ENCODE assay signal across 19 mouse cellular contexts in genomic region chr12:109911506-109911905, GRCm38 (mm10).
DNase-seq lines count a peak whose midpoint lies in the region; ATAC-seq lines count a peak whose summit lies in the region.
"Had no signal": no experiment of that assay in that cellular context is flagged by ENCODE, and none has a peak within 500 bp of the region (broad histone marks: within the 10 kb centered on the region; RNA-seq: fewer than 3 reads in every experiment).

No protein-coding gene starts in this region.

- H3K9ac ChIP-seq in hindbrain, embryonic 14.5 days = no peak overlapping the region
- H3K9ac ChIP-seq: hindbrain, embryonic 12.5 days; midbrain, embryonic 13.5 days; neural tube, embryonic 13.5 days; stomach, embryonic 15.5 days had no signal

- peaks cover 17% of the 10 kb centered on the region for H3K4me1 ChIP-seq in hindbrain, embryonic 10.5 days (replicated peaks)
- 0 out of 2 replicates have a peak, but pooled peaks cover 3% of the 10 kb centered on the region for H3K4me1 ChIP-seq in hindbrain, embryonic 14.5 days (replicated peaks; ENCODE audit: control insufficient read depth, insufficient read depth, low read length)
- peaks cover 13% of the 10 kb centered on the region; the same call in 1 of the 2 replicates for H3K4me1 ChIP-seq in embryonic facial prominence, embryonic 10.5 days
- H3K4me1 ChIP-seq in limb, embryonic 10.5 days = peaks cover 26% of the 10 kb centered on the region
- H3K4me1 ChIP-seq: stomach, embryonic 15.5 days had no signal

- 66% methylated on average over 9 of the region's 9 CpGs for WGBS in hindbrain, embryonic 10.5 days
- 37% methylated on average over 9 of the region's 9 CpGs for WGBS in hindbrain, embryonic 14.5 days
- 67% methylated on average over 9 of the region's 9 CpGs for WGBS in embryonic facial prominence, embryonic 10.5 days
- 82% methylated on average over 9 of the region's 9 CpGs for WGBS in limb, embryonic 10.5 days

- 0 out of 2 replicates have a peak, but pooled peaks cover 4% of the 10 kb centered on the region for H3K9me3 ChIP-seq in hindbrain, embryonic 10.5 days
- H3K9me3 ChIP-seq in hindbrain, embryonic 14.5 days (ENCODE audit: control insufficient read depth, low read length) = no peaks in the 10 kb centered on the region
- H3K9me3 ChIP-seq in embryonic facial prominence, embryonic 10.5 days = no peaks in the 10 kb centered on the region
- no peaks in the 10 kb centered on the region for H3K9me3 ChIP-seq in limb, embryonic 10.5 days (replicated peaks)
- H3K9me3 ChIP-seq: hindbrain, embryonic 12.5 days; midbrain, embryonic 13.5 days; neural tube, embryonic 13.5 days; stomach, embryonic 15.5 days had no signal

- no peak overlapping the region for H3K4me2 ChIP-seq in hindbrain, embryonic 14.5 days (replicated peaks)
- H3K4me2 ChIP-seq: heart, embryonic 11.5 days; hindbrain, embryonic 12.5 days; midbrain, embryonic 13.5 days; neural tube, embryonic 13.5 days; stomach, embryonic 15.5 days had no signal

- H3K4me3 ChIP-seq in hindbrain, embryonic 10.5 days = no peak overlapping the region
- no peak overlapping the region for H3K4me3 ChIP-seq in hindbrain, embryonic 14.5 days (replicated peaks; ENCODE audit: low read length)
- no peak overlapping the region for H3K4me3 ChIP-seq in embryonic facial prominence, embryonic 10.5 days
- no peak overlapping the region for H3K4me3 ChIP-seq in limb, embryonic 10.5 days
- H3K4me3 ChIP-seq: hindbrain, embryonic 12.5 days; midbrain, embryonic 13.5 days; neural tube, embryonic 13.5 days; stomach, embryonic 15.5 days had no signal

- no peaks in the 10 kb centered on the region for H3K36me3 ChIP-seq in hindbrain, embryonic 10.5 days
- no peaks in the 10 kb centered on the region for H3K36me3 ChIP-seq in hindbrain, embryonic 14.5 days (replicated peaks; ENCODE audit: control insufficient read depth, insufficient read depth)
- H3K36me3 ChIP-seq in embryonic facial prominence, embryonic 10.5 days (replicated peaks) = no peaks in the 10 kb centered on the region
- no peaks in the 10 kb centered on the region for H3K36me3 ChIP-seq in limb, embryonic 10.5 days
- H3K36me3 ChIP-seq: hindbrain, embryonic 12.5 days; midbrain, embryonic 13.5 days; neural tube, embryonic 13.5 days; stomach, embryonic 15.5 days had no signal

- DNase-seq in hindbrain, embryonic 10.5 days (ENCODE audit: low spot score) = no peak
- DNase-seq in hindbrain, embryonic 14.5 days (ENCODE audit: low spot score) = no peak
- DNase-seq in ES-CJ7 (ENCODE audit: low read depth, low spot score) = peak; percentile 22
- DNase-seq in embryonic facial prominence, embryonic 10.5 days (ENCODE audit: low spot score) = no peak
- no peak for DNase-seq in limb, embryonic 10.5 days (ENCODE audit: low spot score)
- DNase-seq in urinary bladder, adult 2 months (ENCODE audit: low spot score) = no peak
- no peak for DNase-seq in lung, postnatal 10 days
- DNase-seq in neural tube, embryonic 10.5 days (ENCODE audit: extremely low spot score, low spot score) = no peak
- DNase-seq: adrenal gland, postnatal 14 days; cerebellum, adult 8-10 months; kidney, adult 18-20 months; layer of hippocampus, adult 9-11 months had no signal

- no peak for ATAC-seq in hindbrain, embryonic 14.5 days (ENCODE audit: low FRiP score)
- ATAC-seq: inflammation-experienced regulatory T-cells, adult 6 months; midbrain, embryonic 13.5 days had no signal

- peak overlapping the region; percentile 64; the same call in 1 of the 2 replicates for H3K27ac ChIP-seq in hindbrain, embryonic 10.5 days
- no peak overlapping the region for H3K27ac ChIP-seq in hindbrain, embryonic 14.5 days
- H3K27ac ChIP-seq in embryonic facial prominence, embryonic 10.5 days (replicated peaks) = peak overlapping the region; percentile 19; the same call in 1 of the 2 replicates
- peak overlapping the region; percentile 74 for H3K27ac ChIP-seq in limb, embryonic 10.5 days
- H3K27ac ChIP-seq: hindbrain, embryonic 12.5 days; midbrain, embryonic 13.5 days; neural tube, embryonic 13.5 days; stomach, embryonic 15.5 days had no signal

- H3K27me3 ChIP-seq in hindbrain, embryonic 10.5 days (ENCODE audit: insufficient read depth, poor library complexity, severe bottlenecking) = no peaks in the 10 kb centered on the region
- no peaks in the 10 kb centered on the region; the same call in 1 of the 2 replicates for H3K27me3 ChIP-seq in hindbrain, embryonic 14.5 days (ENCODE audit: control insufficient read depth, insufficient read depth, low read length)
- no peaks in the 10 kb centered on the region for H3K27me3 ChIP-seq in embryonic facial prominence, embryonic 10.5 days (replicated peaks; ENCODE audit: low read depth, poor library complexity, severe bottlenecking)
- no peaks in the 10 kb centered on the region for H3K27me3 ChIP-seq in limb, embryonic 10.5 days (ENCODE audit: low read depth, poor library complexity, severe bottlenecking)
- H3K27me3 ChIP-seq: CH12.LX; hindbrain, embryonic 12.5 days; midbrain, embryonic 13.5 days; neural tube, embryonic 13.5 days; stomach, embryonic 15.5 days had no signal
